In genomic region chr11:114745134-114745533, GRCm38 (mm10) we compare ENCODE assay signal across 8 mouse cellular contexts. TPM values are rescaled to one million over a fixed set of nuclear protein-coding genes. Genes with fewer than 3 reads are reported as not detected.
DNase-seq lines count a peak whose midpoint lies in the region; ATAC-seq lines count a peak whose summit lies in the region.

No protein-coding gene starts in this region.

- ATAC-seq in hindbrain, embryonic 13.5 days (ENCODE audit: low FRiP score), result 0 out of 2 replicates have a peak, but pooled peaks have one; percentile 57

- no peaks in the 10 kb centered on the region for H3K9me3 ChIP-seq in hindbrain, embryonic 13.5 days

- no peak overlapping the region for H3K4me3 ChIP-seq in hindbrain, embryonic 13.5 days

- H3K27me3 ChIP-seq in hindbrain, embryonic 13.5 days, result peaks cover 11% of the 10 kb centered on the region; the same call in 1 of the 2 replicates

- peak overlapping the region; percentile 48 for H3K4me2 ChIP-seq in hindbrain, embryonic 13.5 days

- no peaks in the 10 kb centered on the region for H3K36me3 ChIP-seq in hindbrain, embryonic 13.5 days

- DNase-seq in R1 (ENCODE audit: low read depth, low spot score), result peak; percentile 86
- peak; percentile 99 to 100 for DNase-seq in cerebellum, postnatal 10 days
- peak; percentile 72 to 91 for DNase-seq in frontal cortex, postnatal 14 days (ENCODE audit: low spot score in 2 of 2)
- peak; percentile 94 to 100 for DNase-seq in layer of hippocampus, postnatal 25 days (ENCODE audit: extremely low spot score in 1 of 2, low spot score in 1 of 2)
- peak; percentile 83 to 91 for DNase-seq in lung, postnatal 4 days
- peak; percentile 86 for DNase-seq in retina, postnatal 7 days (ENCODE audit: low read depth, low spot score)
- DNase-seq in urinary bladder, adult 2 months (ENCODE audit: low spot score), result peak; percentile 92

- H3K9ac ChIP-seq in hindbrain, embryonic 13.5 days, result peak overlapping the region; percentile 53; the same call in 1 of the 2 replicates

- no peak overlapping the region for H3K27ac ChIP-seq in hindbrain, embryonic 13.5 days

- peaks cover 21% of the 10 kb centered on the region for H3K4me1 ChIP-seq in hindbrain, embryonic 13.5 days (replicated peaks)

- 2% methylated on average over 12 of the region's 12 CpGs for WGBS in hindbrain, embryonic 13.5 days

RNA-seq across cellular contexts. Expression of gene Dnaic2, which starts 17.9 kb away (rescaled TPM):
- 2.9 and 3.8 TPM in 2 replicates for polyA plus RNA-seq in hindbrain, embryonic 13.5 days (2015; fragmentation: Nextera tagmentation; extraction: Ambion mirVana)
- 1 to 10 TPM; 1.4 to 1.9 TPM for total RNA-seq in layer of hippocampus, postnatal 25 days (2021)
- 1.1 and 1.2 TPM in 2 replicates for polyA plus RNA-seq in urinary bladder, adult 2 months (2012; rRNA removed)

RNA-seq across cellular contexts. Expression of gene Kif19a, which starts 20.1 kb away (rescaled TPM):
- 1.2 and 1.3 TPM in 2 replicates for polyA plus RNA-seq in hindbrain, embryonic 13.5 days (2015; fragmentation: Nextera tagmentation; extraction: Ambion mirVana)
- 10 to 100 TPM in 1 of 2 experiments, 1 to 10 TPM in 1; 6.6 to 11.5 TPM for total RNA-seq in layer of hippocampus, postnatal 25 days (2021)
- 0.65 and 1.3 TPM in 2 replicates for polyA plus RNA-seq in urinary bladder, adult 2 months (2012; rRNA removed)

RNA-seq across cellular contexts. Expression of gene Btbd17, which starts 50.6 kb away (rescaled TPM):
- 21.4 and 22.3 TPM in 2 replicates for polyA plus RNA-seq in hindbrain, embryonic 13.5 days (2015; fragmentation: Nextera tagmentation; extraction: Ambion mirVana)
- 10 to 100 TPM; 27.8 to 30.9 TPM for total RNA-seq in layer of hippocampus, postnatal 25 days (2021)
- polyA plus RNA-seq in urinary bladder, adult 2 months (2012; rRNA removed), result 0.15 and 0.22 TPM in 2 replicates

RNA-seq across cellular contexts. Expression of gene Gpr142, which starts 53.6 kb away (rescaled TPM):
- not detected in 2 replicates for polyA plus RNA-seq in hindbrain, embryonic 13.5 days (2015; fragmentation: Nextera tagmentation; extraction: Ambion mirVana)
- total RNA-seq in layer of hippocampus, postnatal 25 days (2021), result not detected
- polyA plus RNA-seq in urinary bladder, adult 2 months (2012; rRNA removed), result not detected in 2 replicates

Comparison
In these comparisons a context has a peak if more than half of its experiments do, and no peak if none do; other contexts are left out.
1. RNA of gene Btbd17, which starts 50.6 kb away (polyA plus RNA-seq): 21.4 to 22.3 TPM in hindbrain, embryonic 13.5 days; 0.15 to 0.22 TPM in urinary bladder, adult 2 months; every median in the first group is over 10 times any median in the second.
2. Peak in every context shown above with its lines, with median percentiles within 50 percentile points of each other: DNase-seq.